Mouse (Mus musculus): ENCODE measurements around the gene Kat7. TPM values are rescaled to one million over a fixed set of nuclear protein-coding genes. Genes with fewer than 3 reads are reported as not detected.

Kat7 gene
- polyA plus RNA-seq, 1 experiment: 36.3 TPM

DNA sequence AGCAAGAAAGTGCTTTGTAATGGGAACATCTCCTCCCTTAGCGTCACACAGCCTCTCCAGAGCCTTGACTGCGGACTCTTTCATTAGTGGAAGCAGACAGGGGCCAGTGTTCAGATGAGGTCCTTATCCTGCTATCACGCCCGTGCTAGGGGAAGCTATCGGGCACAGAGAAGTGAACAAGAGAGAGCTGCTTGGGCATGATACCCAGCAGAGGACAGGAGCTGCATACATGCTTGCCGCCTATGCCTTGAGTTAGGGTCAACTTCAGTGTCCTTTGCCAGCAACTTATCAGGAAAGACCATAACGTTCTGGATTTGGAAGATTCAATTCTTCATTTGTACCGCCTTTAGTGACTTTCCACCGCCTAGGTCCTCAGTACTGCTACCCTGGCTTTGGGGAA is 23.8 kb upstream of the Kat7 start:
- DNase-seq (ENCODE audit: low spot score): no peak

DNA sequence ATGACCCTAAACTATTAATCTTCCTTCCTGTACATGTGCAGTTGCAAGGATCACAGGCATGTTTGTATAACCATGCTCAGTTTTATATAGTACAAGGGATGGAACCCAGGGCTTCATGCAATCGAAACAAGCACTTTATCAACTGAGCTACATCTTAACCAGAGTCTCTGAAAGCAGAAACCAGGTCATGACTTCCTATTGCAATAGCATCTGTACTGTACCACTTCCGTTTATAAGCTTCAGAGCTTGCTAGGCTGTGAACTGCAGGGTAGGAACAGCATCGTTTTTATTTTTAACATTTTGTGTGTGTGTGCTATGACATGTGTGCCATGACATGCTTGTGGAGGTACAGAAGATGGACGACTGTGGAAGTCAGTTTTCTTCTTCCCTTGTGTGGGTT is 23.2 kb upstream of the Kat7 start:
- DNase-seq (ENCODE audit: low spot score): no peak

DNA sequence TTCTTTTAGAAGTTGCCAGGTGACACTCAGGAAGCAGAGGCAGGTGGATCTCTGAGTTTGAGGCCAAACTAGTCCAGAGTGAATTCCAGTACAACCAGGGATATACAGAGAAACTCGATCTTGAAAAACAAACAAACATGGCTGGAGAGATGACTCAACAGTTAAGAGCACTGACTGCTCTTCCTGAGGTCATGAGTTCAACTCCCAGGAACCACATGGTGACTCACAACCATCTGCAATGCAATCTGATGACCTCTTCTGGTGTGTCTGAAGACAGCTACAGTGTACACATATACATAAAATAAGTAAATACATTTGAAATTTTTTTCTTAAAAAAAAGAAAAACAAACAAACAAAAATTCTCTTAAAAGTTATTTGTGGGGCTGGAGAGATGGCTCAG is 20.6 kb upstream of the Kat7 start:
- no peak for DNase-seq (ENCODE audit: low spot score)

DNA sequence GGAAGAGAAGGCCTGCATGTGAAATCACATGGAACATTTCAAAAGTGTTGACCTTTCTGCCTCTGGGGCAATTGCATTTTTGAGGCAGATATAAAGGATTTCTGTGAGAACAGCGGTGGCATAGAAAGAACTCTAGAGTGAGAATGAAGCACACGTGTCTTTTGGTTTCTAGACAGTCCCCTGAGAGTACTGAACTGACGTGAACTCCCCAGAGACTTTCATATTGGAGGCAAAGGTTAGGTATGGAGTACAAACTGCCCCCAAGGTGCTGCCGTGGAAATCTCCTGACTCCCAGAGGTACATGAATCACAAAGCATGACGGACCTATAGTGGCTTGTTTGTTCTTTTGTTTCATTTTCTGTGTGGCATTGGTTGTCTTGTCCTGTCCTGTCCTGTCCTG is 18.6 kb upstream of the Kat7 start:
- no peak for DNase-seq (ENCODE audit: low spot score)

DNA sequence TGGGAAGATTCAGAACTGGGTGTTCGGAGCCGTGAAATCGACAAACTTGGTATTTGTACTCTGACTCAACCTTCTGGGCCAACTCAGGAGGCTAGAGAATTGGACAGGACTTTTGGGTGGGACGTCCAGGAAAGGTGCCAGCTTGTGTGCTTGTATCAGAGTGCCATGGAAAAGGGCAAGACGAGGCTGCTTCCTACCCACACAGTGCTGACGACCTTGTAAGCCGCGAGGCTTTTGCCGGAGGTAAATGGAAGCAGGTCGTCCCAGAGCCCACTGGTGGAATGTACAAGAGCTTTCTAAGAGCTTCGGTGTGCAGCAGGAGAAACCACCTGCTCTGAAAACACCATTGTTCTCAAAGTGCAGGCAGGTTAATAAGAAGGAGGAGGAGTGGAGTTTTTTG is 16.2 kb upstream of the Kat7 start:
- DNase-seq (ENCODE audit: low spot score): no peak

DNA sequence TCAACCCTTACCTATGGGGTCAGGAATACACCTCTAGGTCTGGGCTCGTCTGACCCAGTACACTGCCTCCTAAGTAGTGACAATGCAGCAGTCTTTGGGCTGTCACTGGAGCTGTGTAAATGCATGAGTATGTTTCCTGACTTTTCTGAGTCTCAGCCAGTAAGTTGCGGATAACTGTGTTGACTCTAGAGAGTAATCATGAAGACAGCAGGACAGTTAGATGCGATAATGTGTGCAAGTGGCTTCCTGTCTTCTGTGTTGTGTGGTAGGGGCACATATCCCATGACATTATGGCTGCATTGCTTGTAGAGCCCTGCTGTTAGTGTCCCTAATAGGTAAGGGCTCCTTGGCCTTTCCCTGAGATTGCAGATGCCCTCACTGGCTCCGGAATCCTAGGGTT is 15.8 kb upstream of the Kat7 start:
- DNase-seq (ENCODE audit: low spot score): no peak

DNA sequence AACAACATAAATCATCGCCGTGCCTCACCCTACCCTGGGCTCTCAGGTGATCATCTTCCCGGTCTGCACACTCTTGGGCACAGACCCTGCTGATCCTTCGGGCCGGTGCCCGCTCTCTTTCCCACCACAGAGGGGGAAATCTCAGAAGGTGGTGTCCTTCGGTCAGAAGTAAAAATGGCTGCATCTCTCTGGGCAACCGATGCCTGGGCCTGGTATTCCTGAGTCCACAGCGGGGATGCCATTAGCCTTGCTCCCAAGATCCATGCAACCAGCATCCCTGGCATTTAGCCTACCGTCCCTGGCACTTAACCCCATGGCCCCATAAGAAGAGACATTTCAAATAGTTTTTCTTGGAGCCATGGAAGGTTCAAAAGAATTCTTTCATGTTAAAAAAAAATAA is 14.1 kb upstream of the Kat7 start:
- no peak for DNase-seq (ENCODE audit: low spot score)

DNA sequence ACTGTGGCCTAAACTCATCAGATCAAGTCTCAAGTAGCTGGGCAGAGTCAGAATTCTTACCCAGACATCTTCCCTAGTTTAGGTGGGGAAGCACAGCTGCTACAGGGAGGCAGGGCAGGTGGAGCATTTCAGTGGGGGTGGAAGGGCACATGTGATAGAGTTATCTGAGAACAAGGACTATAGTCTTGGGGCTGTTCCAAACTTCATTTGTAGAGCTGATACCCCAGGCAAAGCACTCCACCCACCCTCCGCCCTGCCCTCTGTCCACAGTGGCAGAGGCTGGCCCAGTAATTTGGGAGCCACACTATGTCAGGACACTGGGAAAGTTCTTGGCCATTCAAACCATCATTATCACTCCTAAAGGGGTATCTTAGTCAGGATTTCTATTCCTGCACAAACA is 10.0 kb upstream of the Kat7 start:
- no peak for DNase-seq (ENCODE audit: low spot score)

DNA sequence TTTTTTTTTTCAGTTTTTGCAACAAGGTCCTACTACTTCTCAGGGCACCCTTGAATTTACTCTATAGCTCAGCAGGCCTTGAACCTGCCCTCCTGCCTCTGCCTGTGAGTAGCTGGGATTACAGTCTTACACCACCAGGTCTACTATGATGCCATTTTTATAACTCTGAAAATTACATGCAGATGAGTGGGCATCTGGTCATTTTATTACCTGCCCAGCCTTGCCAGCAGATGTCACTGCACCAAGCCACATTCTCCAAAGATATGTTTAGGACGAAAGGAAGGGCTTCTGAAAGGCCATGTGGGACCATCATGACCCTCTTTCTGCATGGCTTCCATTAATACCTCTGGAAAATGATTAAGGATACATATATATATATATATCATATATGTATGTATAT is 9.5 kb upstream of the Kat7 start:
- no peak for DNase-seq (ENCODE audit: low spot score)

DNA sequence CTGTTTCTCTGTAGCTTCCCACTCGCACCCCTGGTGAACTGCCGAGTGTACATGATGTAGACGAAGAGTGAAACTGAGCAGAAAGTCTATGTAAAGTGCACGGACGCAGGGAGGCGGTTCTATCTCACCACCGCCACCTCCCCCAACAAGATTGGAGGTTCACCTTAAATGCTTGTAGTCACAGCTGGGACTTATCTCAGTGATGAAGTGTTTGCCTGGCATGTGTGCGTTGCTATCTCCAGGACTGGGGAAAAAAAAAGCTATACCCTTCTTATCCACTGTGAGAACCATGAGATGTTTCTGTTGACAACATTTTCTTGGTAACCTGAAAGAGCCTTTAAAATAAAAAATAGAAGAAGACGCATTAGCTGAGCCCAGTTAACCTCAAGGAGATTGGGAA is 8.1 kb upstream of the Kat7 start:
- no peak for DNase-seq (ENCODE audit: low spot score)

DNA sequence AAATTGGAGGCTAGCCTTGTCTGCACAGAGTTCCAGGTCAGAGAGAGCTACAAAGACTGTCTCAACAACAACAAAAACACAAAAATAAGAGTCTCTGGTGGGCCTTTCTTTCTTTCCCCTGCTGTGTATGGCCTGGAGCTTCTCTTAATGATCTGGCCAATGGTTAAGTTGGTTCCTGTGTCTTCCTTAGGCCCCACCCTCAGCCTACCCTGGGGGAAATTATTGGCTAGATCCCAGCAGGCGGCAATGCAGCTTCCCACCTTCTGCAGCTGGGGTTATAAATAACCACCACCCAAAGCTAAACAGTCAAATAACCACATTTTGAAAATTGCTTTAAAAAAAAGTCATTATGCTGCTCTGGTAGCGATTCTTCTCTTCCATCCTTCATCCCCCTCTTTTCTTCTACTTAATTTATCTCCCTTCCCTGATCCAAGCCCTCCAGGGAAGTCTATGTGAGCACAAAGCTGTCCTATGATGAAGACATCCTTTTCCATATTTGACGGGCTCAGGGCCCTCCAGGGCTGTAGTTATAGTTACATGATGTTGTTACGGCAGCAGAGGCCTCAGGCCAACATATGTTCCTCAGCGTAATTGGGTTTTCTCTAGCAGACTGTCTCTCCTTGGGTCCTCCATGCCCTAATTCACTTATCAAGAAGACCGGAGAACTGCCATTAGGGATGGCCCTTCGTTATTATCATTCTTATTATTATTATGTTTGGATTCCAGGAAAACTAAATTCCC is 5.3 kb upstream of the Kat7 start:
- no peak for DNase-seq (ENCODE audit: low spot score)

DNA sequence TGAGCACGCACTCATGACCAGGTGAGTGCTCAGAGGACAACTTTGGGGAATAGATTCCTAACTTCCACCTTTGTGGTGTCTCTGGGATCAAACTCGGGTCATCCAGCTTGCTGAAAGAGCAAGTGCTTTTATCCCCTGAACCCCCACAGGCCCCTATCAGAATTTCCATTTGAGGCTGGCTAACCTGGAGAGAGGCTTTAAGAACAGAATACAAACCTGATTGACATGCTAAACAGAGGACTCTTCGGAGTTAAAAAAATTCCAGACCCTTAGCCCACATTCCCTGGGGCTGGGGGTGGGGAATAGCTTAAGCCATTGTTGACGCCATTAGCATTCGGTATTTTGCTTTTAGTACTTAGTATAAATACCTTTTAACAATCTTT is 1.4 kb upstream of the Kat7 start:
- DNase-seq (ENCODE audit: low spot score): no peak

DNA sequence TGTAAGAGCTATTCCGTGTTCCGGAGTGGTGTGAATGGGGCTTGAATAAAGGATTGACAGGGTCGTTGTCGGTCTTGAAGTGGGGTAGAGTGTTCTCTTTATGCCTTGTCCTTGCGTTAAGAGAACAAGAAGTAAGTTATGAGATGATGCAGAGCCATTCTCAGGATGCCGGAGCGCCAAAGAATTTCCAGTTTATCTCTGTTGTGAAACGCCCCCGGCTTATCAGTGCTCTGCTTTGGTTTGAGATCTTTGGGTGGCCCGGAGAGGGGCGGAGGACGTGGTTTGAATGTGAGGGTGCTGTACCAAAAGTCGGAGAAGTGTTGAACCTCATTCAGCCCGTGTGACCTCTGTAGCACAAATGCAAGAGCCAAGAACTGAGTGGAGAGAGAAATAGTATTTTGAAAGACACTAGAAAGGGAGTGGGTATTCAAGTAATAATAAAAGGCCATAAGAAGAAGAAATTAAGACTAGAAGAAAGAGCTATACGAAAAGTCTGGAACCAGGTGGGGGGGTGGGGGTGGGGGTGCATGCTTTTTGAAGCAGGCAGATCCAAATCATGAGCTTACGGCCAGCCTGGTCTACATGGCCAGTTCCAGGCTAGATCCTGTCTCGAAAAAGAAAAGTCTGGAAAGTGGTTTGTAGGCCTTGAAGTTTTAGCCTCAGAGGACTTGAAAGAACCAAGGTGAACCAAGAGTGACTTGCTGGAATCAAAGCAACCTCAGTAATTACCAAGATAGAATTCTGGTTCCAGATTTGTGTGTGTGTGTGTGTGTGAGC is 790 bp upstream of the Kat7 start:
- DNase-seq (ENCODE audit: low spot score): peak; percentile 30

DNA sequence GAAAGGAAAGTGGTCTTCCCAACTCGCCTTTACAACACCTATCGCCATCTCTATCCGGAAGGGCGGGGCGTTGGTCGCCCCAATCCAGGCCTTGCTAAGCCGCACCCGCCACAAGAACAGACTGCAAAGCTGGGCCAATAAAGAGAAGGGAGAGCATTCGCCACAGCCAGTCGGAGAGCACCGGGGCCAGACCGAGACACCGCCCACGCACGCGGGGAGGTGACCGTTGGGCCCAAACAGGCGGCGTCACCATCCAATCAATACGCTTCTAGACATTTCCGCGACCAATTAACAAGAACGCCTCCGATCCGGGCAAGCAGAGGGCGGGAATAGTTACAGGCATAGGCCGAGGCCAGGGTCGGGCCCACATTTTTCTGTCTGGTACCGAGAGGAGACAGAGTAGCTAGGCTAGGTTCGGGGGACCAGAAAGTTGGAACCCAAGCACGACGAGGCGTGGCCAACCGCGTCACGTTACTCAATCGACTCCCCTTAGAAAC is 488 bp downstream of the Kat7 start:
- DNase-seq (ENCODE audit: low spot score): peak; percentile 84

DNA sequence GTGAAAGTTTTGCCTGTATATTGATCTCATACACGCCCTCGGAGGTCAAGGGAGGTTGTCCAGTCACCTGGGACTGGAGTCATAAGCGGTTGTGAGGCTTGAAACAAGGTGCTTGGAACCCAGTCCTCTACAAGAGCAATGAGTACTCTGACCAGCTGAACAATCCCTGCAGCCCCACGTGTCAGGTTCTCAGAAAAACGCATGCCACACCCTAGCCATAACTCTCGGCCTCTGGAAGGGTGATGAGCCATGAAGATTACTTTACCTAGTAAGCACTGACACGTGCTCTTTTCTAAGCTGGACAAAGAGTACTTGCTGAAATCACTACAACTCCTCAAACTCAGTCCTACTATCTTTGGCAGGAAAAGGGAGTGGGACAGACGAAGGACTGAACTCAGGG is 2.5 kb downstream of the Kat7 start:
- no peak for DNase-seq (ENCODE audit: low spot score)

DNA sequence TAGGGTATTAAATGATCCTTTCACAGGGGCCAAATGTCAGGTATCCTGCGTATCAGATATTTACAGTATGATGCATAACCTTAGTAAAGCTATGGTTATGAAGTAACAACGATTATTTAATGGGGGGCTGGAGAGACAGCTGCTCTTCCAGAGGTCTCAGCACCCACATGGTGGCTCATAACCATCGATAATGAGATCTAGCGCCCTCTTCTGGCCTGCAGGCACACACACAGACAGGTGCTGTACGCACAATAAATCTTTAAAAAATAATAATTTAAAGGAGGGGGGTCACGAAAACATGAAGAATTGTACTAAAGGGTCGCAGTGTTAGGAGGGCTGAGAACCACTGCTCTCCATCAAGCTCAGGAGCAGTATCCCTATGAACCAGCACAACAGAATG is 4.4 kb downstream of the Kat7 start:
- no peak for DNase-seq (ENCODE audit: low spot score)

DNA sequence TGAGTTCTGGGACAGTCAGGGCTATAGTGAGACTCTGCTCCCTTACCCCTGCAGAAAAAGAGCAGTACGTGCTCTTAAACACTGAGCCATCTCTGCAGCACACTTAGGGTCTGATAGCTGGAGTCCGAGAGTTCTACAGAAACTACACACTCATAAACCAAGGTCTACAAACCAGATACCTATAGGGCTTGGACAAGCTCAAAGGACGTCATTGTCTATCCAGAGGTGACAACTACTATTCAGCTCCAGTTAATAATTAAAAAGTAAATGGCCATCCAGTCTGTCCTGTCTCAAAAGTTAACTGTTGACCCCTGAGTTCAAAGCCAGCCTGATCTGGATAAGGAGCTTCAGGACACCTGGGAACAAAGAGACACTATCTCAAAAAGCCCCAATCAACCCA is 8.3 kb downstream of the Kat7 start:
- DNase-seq (ENCODE audit: low spot score): no peak

DNA sequence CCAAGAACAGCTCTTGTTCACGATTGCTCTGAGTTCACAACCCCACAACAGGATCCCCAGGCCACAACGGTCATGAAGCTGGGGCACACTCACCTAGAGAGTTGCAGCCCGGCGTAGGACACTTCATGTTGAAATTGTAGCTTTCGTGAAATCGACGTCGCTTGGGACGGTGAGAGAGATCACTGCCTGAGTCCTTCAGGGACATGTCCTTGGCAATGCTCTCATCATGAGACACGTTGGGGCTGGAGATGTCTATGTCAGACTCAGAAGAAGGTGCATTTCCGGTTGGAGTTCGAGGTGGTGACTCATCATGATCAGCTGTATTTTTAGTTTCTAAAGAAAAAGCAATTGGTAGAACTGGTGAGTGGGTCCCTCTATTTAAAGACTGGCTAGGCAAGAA is 10.2 kb downstream of the Kat7 start:
- DNase-seq (ENCODE audit: low spot score): no peak

DNA sequence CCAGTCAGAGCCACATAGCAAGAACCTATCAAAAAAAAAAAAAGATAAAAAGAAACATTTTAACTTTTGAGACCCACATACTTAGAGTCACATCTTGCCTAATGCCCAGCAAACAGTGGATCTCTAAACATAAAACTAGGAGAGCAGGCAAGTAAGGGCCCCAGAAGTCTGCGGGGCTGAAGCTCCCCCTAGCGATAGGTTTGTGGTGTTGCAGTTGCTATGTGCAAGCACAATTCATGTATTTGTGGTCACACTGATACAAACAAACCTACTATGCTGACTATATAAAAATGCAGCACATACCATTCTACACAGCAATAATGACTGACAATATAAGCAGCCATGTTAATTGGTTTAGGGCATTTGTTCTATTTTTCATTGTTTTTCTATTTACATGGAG is 11.9 kb downstream of the Kat7 start:
- no peak for DNase-seq (ENCODE audit: low spot score)

DNA sequence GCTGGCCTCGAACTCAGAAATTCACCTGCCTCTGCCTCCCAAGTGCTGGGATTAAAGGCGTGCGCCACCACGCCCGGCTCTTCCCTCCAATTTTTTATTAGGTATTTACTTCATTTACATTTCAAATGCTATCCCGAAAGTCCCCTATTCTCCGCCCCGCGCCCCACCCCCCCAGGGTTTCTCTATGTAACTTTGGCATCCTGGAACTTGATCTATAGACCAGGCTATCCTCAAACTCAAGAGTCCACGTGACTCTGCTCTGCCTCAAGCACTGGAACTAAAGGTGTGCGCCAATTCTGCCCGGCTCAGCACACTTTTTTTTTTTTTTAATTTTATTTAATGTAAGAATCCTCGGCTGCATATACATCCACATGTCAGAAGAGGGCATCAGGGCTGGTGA is 14.3 kb downstream of the Kat7 start:
- DNase-seq (ENCODE audit: low spot score): no peak

DNA sequence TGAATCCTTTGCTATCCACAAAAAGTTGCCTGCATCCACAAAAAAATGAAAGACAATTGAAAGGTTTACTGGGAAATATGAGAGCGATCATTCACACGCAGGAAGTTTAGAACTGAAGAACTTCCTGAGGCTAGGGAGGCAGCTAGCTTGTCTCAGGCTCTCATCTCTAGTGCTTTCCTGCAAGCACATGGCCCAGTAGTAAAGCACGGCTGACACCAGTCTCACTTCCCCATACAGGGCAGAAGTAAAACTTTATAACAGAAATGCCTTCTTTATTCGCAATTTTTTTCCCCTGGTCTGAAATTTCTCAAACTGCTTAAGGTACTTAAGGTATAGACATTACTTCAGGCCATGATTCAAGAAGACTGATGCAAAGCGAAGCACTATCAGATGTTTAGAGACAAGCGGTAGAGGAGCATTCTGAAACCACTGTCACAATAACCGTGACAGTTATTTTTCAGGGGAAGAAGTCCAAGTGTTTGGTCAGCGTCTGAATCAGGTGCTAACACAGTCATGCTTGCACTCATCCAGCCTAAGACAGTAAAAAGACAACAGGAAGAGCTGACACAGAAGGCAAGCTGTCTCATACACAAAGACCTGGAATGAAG is 16.9 kb downstream of the Kat7 start:
- DNase-seq (ENCODE audit: low spot score): no peak

DNA sequence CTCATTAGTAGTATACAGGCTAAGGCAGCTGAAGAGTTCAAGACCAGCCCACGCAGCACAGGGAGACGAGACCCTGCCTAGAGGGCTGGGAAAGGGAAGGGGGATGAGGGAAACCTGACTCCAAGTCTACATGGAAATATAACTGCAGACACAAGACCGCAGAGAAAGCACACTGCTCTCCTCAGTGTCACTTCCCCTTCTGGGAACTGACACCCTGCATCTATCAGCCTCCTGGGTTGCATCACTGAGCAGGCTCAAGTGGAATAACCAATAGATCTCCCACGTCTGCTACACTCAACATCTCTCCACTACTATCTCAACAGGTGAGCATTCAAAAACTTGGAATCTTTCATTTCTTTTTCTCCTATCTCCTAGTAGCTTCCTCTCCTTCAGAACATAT is 18.0 kb downstream of the Kat7 start:
- no peak for DNase-seq (ENCODE audit: low spot score)

DNA sequence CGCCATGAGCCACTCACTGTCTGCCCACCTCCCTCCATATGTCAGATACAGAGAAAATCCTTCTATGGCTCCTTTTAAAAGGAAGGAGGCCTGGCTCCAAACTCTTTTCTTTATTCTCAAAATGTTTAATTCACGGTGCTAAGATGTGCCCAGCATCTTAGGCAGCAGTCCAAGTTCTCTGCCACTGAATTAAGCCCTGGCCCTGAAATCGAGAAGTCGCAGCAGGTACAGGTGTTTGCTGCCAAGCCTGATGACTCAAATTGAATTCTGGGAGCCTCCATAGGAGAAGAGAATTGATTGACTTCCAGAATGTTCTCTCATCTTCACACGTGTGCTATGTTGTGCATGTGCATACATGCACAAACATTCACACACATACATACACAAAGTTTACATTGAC is 27.7 kb downstream of the Kat7 start:
- DNase-seq (ENCODE audit: low spot score): no peak

All from urinary bladder, adult 2 months (tissue).